Mouse (Mus musculus): ENCODE measurements at regions not wholly inside any gene's neighbourhood (a gene's known extent, or its start where the extent isn't known, plus 50 kb on each side); places are given as distances from the start of the nearest gene placed in this dataset.
A peak's percentile ranks its signal among the peaks of the same experiment; 100 is the strongest.

GRCm38 (mm10) chr3:40049721-40050120 is 481.4 kb upstream of the Intu start:
- no peaks in the 10 kb centered on the region for H3K36me3 ChIP-seq (ENCODE audit: control insufficient read depth, insufficient read depth)
- TF ChIP-seq MAX (IDR thresholded peaks at IDR 0.05; ENCODE audit: low read depth) = no peak
- no peak for TF ChIP-seq POLR2A (IDR thresholded peaks at IDR 0.05; ENCODE audit: insufficient read length, low read depth)
- TF ChIP-seq MYOD1 (IDR thresholded peaks at IDR 0.05; ENCODE audit: control insufficient read depth in 1 of 3, insufficient read length in 2 of 3, low read depth in 2 of 3) = no peak

GRCm38 (mm10) chr3:40058281-40058680 is 472.8 kb upstream of the Intu start:
- Histone ChIP-seq H3K79me2 (ENCODE audit: control insufficient read depth, insufficient read depth) (no peaks in the 10 kb centered on the region), H3K27me3 (ENCODE audit: control insufficient read depth, insufficient read depth, insufficient read length) (no peaks in the 10 kb centered on the region), H3K4me3 (no peak overlapping the region), H3ac (ENCODE audit: control insufficient read depth, insufficient read length) (no peak overlapping the region), H3K4me2 (ENCODE audit: low read depth) (peak overlapping the region; percentile 57), H3K36me3 (ENCODE audit: control insufficient read depth, insufficient read depth) (no peaks in the 10 kb centered on the region)
- TF ChIP-seq E2F4 (IDR thresholded peaks at IDR 0.05; ENCODE audit: insufficient read depth) = no peak
- TF ChIP-seq POLR2AphosphoS2 (IDR thresholded peaks at IDR 0.05; ENCODE audit: insufficient read length, low read depth) = no peak
- TF ChIP-seq REST (IDR thresholded peaks at IDR 0.05; ENCODE audit: insufficient read depth, insufficient read length) = no peak
- no peak for TF ChIP-seq USF1 (IDR thresholded peaks at IDR 0.05; ENCODE audit: low read depth)

More at GRCm38 (mm10) chr3:40049721-40050120, 481.4 kb upstream of the Intu start:
- H3K4me2 ChIP-seq (ENCODE audit: low read depth) = no peak overlapping the region
- H3K4me3 ChIP-seq = no peak overlapping the region
- H3ac ChIP-seq (ENCODE audit: control insufficient read depth, insufficient read length) = no peak overlapping the region
- H3K79me2 ChIP-seq (ENCODE audit: control insufficient read depth, insufficient read depth) = no peaks in the 10 kb centered on the region
- H3K27me3 ChIP-seq (ENCODE audit: control insufficient read depth, insufficient read depth, insufficient read length) = no peaks in the 10 kb centered on the region

GRCm38 (mm10) chr3:40058719-40059420 is 472.2 kb upstream of the Intu start:
- H3K27me3 ChIP-seq (ENCODE audit: control insufficient read depth, insufficient read depth, insufficient read length) = no peaks in the 10 kb centered on the region
- H3K36me3 ChIP-seq (ENCODE audit: control insufficient read depth, insufficient read depth) = no peaks in the 10 kb centered on the region
- no peaks in the 10 kb centered on the region for H3K79me2 ChIP-seq (ENCODE audit: control insufficient read depth, insufficient read depth)
- peak overlapping the region; percentile 57 for H3K4me2 ChIP-seq (ENCODE audit: low read depth)
- no peak overlapping the region for H3K4me3 ChIP-seq
- no peak overlapping the region for H3ac ChIP-seq (ENCODE audit: control insufficient read depth, insufficient read length)
- no peak for TF ChIP-seq POLR2A (IDR thresholded peaks at IDR 0.05; ENCODE audit: insufficient read length, low read depth)

DNA sequence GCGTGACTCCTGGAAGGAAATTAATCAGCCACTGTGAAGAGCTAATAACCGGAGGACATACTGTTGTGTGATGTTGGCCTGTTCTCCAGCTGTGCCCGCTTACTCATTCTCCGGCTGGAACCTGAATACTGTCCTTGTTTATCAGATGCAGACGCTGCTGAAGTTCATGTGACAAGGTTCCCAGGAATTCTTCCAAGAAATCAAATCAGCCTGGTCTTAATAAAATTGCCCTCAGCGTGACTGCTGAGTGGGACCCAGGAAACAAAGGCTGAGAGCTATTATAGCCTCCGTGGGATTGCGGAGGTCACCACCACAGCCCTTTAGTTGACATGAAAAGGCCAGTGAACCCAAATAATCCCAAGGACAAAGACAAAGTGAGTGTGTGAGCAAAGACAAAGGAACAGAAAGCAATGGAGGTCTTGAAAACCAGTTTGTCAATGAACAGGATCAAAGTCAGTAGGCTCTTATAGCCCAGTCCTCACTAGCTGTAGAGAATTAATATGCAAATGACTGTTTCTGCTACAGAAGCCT is 460.9 kb upstream of the Intu start:
- Histone ChIP-seq H3K27me3 (ENCODE audit: control insufficient read depth, insufficient read depth, insufficient read length) (no peaks in the 10 kb centered on the region), H3K79me2 (ENCODE audit: control insufficient read depth, insufficient read depth) (no peaks in the 10 kb centered on the region), H3K4me2 (ENCODE audit: low read depth) (no peak overlapping the region), H3ac (ENCODE audit: control insufficient read depth, insufficient read length) (no peak overlapping the region), H3K36me3 (ENCODE audit: control insufficient read depth, insufficient read depth) (no peaks in the 10 kb centered on the region), H3K4me3 (no peak overlapping the region)
- TF ChIP-seq MAX (IDR thresholded peaks at IDR 0.05; ENCODE audit: low read depth) = no peak
- no peak for TF ChIP-seq MYOD1 (IDR thresholded peaks at IDR 0.05; ENCODE audit: control insufficient read depth in 1 of 3, insufficient read length in 2 of 3, low read depth in 2 of 3)
- TF ChIP-seq CEBPB (IDR thresholded peaks at IDR 0.05; ENCODE audit: insufficient read depth, poor library complexity, severe bottlenecking) = no peak
- TF ChIP-seq TCF3 (IDR thresholded peaks at IDR 0.05; ENCODE audit: insufficient read length, low read depth) = no peak
- no peak for TF ChIP-seq SRF (IDR thresholded peaks at IDR 0.05; ENCODE audit: control insufficient read depth, insufficient read length, low read depth)
- TF ChIP-seq TCF12 (IDR thresholded peaks at IDR 0.05; ENCODE audit: insufficient read depth, poor library complexity, severe bottlenecking) = no peak
- TF ChIP-seq MYOG (IDR thresholded peaks at IDR 0.05; ENCODE audit: control insufficient read depth in 1 of 3, insufficient read depth in 1 of 3, insufficient read length in 2 of 3, low read depth in 2 of 3) = no peak
- no peak for TF ChIP-seq E2F4 (IDR thresholded peaks at IDR 0.05; ENCODE audit: insufficient read depth)
- TF ChIP-seq POLR2A (IDR thresholded peaks at IDR 0.05; ENCODE audit: insufficient read length, low read depth) = no peak
- no peak for TF ChIP-seq REST (IDR thresholded peaks at IDR 0.05; ENCODE audit: insufficient read depth, insufficient read length)
- TF ChIP-seq USF1 (IDR thresholded peaks at IDR 0.05; ENCODE audit: low read depth) = no peak
- TF ChIP-seq POLR2AphosphoS2 (IDR thresholded peaks at IDR 0.05; ENCODE audit: insufficient read length, low read depth) = no peak

GRCm38 (mm10) chr3:40076824-40077223 is 454.3 kb upstream of the Intu start:
- H3K4me2 ChIP-seq (ENCODE audit: low read depth) = no peak overlapping the region
- no peak overlapping the region for H3ac ChIP-seq (ENCODE audit: control insufficient read depth, insufficient read length)
- H3K27me3 ChIP-seq (ENCODE audit: control insufficient read depth, insufficient read depth, insufficient read length) = no peaks in the 10 kb centered on the region
- no peak overlapping the region for H3K4me3 ChIP-seq
- no peaks in the 10 kb centered on the region for H3K79me2 ChIP-seq (ENCODE audit: control insufficient read depth, insufficient read depth)
- TF ChIP-seq SRF (IDR thresholded peaks at IDR 0.05; ENCODE audit: control insufficient read depth, insufficient read length, low read depth) (no peak), TCF3 (IDR thresholded peaks at IDR 0.05; ENCODE audit: insufficient read length, low read depth) (no peak), MYOD1 (IDR thresholded peaks at IDR 0.05; ENCODE audit: control insufficient read depth in 1 of 3, insufficient read length in 2 of 3, low read depth in 2 of 3) (no peak), REST (IDR thresholded peaks at IDR 0.05; ENCODE audit: insufficient read depth, insufficient read length) (no peak), USF1 (IDR thresholded peaks at IDR 0.05; ENCODE audit: low read depth) (no peak), POLR2A (IDR thresholded peaks at IDR 0.05; ENCODE audit: insufficient read length, low read depth) (no peak), MAX (IDR thresholded peaks at IDR 0.05; ENCODE audit: low read depth) (no peak), POLR2AphosphoS2 (IDR thresholded peaks at IDR 0.05; ENCODE audit: insufficient read length, low read depth) (no peak), CEBPB (IDR thresholded peaks at IDR 0.05; ENCODE audit: insufficient read depth, poor library complexity, severe bottlenecking) (no peak), MYOG (IDR thresholded peaks at IDR 0.05; ENCODE audit: control insufficient read depth in 1 of 3, insufficient read depth in 1 of 3, insufficient read length in 2 of 3, low read depth in 2 of 3) (no peak), E2F4 (IDR thresholded peaks at IDR 0.05; ENCODE audit: insufficient read depth) (no peak), TCF12 (IDR thresholded peaks at IDR 0.05; ENCODE audit: insufficient read depth, poor library complexity, severe bottlenecking) (no peak)
- H3K36me3 ChIP-seq (ENCODE audit: control insufficient read depth, insufficient read depth) = no peaks in the 10 kb centered on the region

Measured in myocyte (in vitro differentiated cells).